Mouse (Mus musculus) urinary bladder, postnatal 14 days (tissue): Measurements from ENCODE around the gene BC025920.
"Not testable (repeated sequence)": the region's sequence is repeated elsewhere in the genome, so short reads cannot be mapped to it uniquely, and the experiment has no call there.

ENCODE experiments used
- DNase-seq: peaks from one replicate; pipeline ENCODE4 v3.0.0; 2021; ENCODE audit warnings: low spot score

Gene BC025920

GRCm38 (mm10) chr10:81604019-81604967, 1.8 kb upstream of the BC025920 start:
- DNase-seq: no peak

GRCm38 (mm10) chr10:81604968-81605665, 953 bp upstream of the BC025920 start:
- DNase-seq: peak; percentile 91

GRCm38 (mm10) chr10:81605666-81605973, 450 bp upstream of the BC025920 start:
- DNase-seq: no peak

- DNase-seq: no peak
These were observed 2.2 kb downstream of the BC025920 start for GRCm38 (mm10) chr10:81608308-81608707.

GRCm38 (mm10) chr10:81612779-81613178, 6.7 kb downstream of the BC025920 start:
- no peak for DNase-seq

- no peak for DNase-seq
These were observed 9.4 kb downstream of the BC025920 start for GRCm38 (mm10) chr10:81615486-81615885.

GRCm38 (mm10) chr10:81619976-81620375, 13.9 kb downstream of the BC025920 start:
- DNase-seq: no peak

- no peak for DNase-seq
These were observed 14.7 kb downstream of the BC025920 start for GRCm38 (mm10) chr10:81620786-81621185.

- DNase-seq: no peak
These were observed 17.4 kb downstream of the BC025920 start for GRCm38 (mm10) chr10:81623441-81623840.

- DNase-seq: no peak
These were observed 20.3 kb downstream of the BC025920 start for GRCm38 (mm10) chr10:81626101-81626993.

GRCm38 (mm10) chr10:81626994-81627835, 21.1 kb downstream of the BC025920 start, which contains the start of gene Sirt6:
Gene Sirt6, minus strand, starts transcription at chr10:81627797.
- peak; percentile 94 for DNase-seq

GRCm38 (mm10) chr10:81627836-81628220, 21.8 kb downstream of the BC025920 start:
- DNase-seq: no peak

- no peak for DNase-seq
These were observed 22.3 kb downstream of the BC025920 start, which contains the start of gene Ankrd24 for GRCm38 (mm10) chr10:81628390-81628789. Gene Ankrd24, plus strand, starts transcription at chr10:81628540.

- peak; percentile 90 for DNase-seq
These were observed 27.4 kb downstream of the BC025920 start for GRCm38 (mm10) chr10:81633253-81634099.

GRCm38 (mm10) chr10:81636338-81636737, 30.3 kb downstream of the BC025920 start:
- DNase-seq: no peak

- no peak for DNase-seq
These were observed 32.0 kb downstream of the BC025920 start for GRCm38 (mm10) chr10:81638101-81638500.

GRCm38 (mm10) chr10:81640825-81641224, 34.8 kb downstream of the BC025920 start:
- not testable (repeated sequence) for DNase-seq

GRCm38 (mm10) chr10:81641566-81641965, 35.5 kb downstream of the BC025920 start:
- no peak for DNase-seq

GRCm38 (mm10) chr10:81641978-81642647, 36.0 kb downstream of the BC025920 start:
- DNase-seq: no peak
